Mouse (Mus musculus) splenic B cell, adult 2 months (primary cell): Measurements from ENCODE around the gene Kndc1.

Experiments
- DNase-seq: peaks from one replicate; pipeline ENCODE4 v3.0.0-alpha.2; 2011; ENCODE audit warnings: low read depth, low spot score
- H3K27me3 ChIP-seq: 2 replicates; pipeline ENCODE4 v1.6.1; 2012; ENCODE audit warnings: mild to moderate bottlenecking, low read length, moderate library complexity, mixed read lengths; ENCODE audit not compliant: control insufficient read depth, poor library complexity, insufficient read depth, severe bottlenecking
- H3K36me3 ChIP-seq: 2 replicates; pipeline ENCODE4 v1.6.1; 2012; ENCODE audit warnings: mild to moderate bottlenecking, low read length, moderate library complexity, mixed read lengths; ENCODE audit not compliant: control insufficient read depth, poor library complexity, insufficient read depth, severe bottlenecking

Gene Kndc1

DNA sequence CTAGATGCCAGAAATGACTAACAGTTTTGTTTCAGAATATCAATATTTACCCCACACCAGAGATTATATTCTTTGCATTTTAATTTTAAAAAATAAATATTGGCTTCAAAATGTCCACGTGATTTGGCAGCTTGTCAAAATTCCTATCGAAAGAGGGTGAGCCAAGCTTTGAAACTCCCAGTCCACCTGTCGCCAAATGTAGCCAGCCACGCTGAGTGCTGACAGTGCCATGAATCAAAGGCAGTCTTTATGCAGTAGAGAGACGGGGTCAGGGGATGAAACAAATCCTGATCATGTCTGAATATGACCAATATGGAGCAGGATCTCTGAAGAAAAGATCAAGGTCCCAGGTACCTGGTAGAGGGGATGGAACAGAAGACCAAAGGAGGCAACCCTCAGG lies 2.7 kb upstream of the Kndc1 start:
- no peaks in the 10 kb centered on the region for H3K36me3 ChIP-seq
- H3K27me3 ChIP-seq = no peaks in the 10 kb centered on the region
- no peak for DNase-seq

DNA sequence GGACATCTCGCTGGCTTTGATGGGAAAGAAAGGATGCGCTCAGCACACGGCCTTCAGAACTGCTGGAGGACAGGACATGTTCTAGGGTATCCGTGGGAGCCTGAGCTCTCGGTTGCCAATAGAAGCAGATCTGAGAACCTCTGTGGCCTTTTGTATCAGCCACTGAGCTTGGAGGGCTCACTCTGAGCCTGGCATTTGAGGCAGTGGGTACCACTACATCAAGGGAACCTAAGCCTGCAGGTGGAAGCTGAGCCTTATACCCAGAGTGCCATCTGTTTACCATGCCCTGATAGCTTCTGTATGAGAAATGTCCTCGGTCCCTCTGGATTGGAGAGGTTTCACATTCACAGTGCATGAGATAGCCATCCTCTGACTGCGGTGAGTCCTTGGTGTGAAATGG lies 1.8 kb downstream of the Kndc1 start:
- no peak for DNase-seq
- Histone ChIP-seq H3K27me3 (no peaks in the 10 kb centered on the region), H3K36me3 (no peaks in the 10 kb centered on the region)

DNA sequence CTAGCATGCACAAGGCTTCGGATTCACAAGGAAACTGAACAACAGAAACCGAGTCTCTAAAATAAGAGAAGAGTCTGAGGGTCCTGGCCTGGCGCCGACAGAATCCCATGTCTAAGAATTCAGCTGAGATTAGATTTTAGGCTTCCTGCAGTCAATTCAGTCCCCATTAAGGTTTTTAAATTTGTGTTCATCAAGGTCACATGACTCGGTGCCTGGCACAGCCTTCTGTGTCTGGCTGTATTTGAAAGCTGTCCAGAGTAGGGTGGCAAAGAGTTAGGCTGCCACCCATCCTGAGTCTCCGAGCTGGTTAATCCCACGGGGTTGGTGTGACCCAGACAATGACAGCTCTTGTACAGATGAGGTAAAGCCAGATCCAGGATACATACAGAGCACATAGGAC lies 2.3 kb downstream of the Kndc1 start:
- Histone ChIP-seq H3K36me3 (no peaks in the 10 kb centered on the region), H3K27me3 (no peaks in the 10 kb centered on the region)
- DNase-seq = no peak

DNA sequence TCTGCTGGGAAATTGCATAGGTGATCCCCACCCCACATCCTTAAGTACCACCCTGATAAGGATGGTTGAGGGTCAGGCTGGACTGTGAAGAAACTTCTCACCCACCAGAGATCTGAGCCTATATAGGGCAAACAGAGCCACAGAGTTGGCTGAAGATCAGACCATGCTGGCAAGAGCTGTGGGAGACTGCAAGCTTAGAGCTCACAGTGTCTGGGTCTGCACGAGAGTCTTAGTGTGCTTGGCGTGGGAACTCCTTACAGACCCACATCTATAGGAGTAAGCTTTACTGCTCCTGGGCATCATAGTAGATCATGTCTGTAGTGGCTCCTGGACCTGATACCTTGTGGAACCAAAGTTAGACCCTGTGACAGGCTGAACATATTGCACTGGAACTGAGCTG lies 4.1 kb downstream of the Kndc1 start:
- Histone ChIP-seq H3K36me3 (no peaks in the 10 kb centered on the region), H3K27me3 (no peaks in the 10 kb centered on the region)
- DNase-seq = no peak

DNA sequence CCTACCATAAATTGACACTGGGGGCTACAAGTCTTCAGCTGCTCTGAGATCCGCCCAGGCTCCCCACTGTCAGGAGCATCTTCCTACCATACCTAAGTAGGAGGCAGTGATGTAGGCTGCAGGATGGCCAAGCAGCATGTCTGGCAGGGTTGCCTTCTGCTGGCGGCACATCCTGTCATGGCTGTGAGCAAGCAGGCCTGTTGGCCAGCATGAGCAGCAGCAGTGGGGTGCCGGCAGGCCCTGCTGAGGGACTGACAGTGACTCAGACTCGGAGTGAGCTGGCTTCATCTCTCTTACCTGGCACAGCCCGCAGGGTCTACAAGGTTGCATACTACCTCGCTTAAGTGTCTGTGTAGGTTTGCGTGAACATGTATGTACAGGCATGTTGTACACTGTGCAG lies 5.0 kb downstream of the Kndc1 start:
- DNase-seq = no peak
- Histone ChIP-seq H3K36me3 (no peaks in the 10 kb centered on the region), H3K27me3 (no peaks in the 10 kb centered on the region)

DNA sequence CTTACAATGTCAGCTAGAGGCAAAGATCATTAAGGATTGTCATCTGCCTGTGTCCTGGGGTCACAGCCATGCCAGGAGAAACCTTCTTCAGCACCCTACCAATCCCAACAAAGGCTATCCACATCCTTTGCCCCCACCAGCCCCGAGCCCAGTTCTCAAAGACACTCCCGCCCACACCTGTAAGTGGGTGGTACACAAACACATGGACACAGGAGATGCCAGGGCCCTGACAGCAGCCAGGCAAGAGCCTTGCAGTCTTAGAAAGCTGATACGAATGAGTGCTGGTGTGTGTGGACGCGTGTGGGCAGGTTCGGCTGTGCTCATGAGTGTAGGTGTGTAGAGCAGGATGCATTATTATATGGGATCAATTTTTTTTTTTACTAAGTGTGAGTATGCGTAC lies 6.0 kb downstream of the Kndc1 start:
- Histone ChIP-seq H3K36me3 (no peaks in the 10 kb centered on the region), H3K27me3 (no peaks in the 10 kb centered on the region)
- DNase-seq = no peak

DNA sequence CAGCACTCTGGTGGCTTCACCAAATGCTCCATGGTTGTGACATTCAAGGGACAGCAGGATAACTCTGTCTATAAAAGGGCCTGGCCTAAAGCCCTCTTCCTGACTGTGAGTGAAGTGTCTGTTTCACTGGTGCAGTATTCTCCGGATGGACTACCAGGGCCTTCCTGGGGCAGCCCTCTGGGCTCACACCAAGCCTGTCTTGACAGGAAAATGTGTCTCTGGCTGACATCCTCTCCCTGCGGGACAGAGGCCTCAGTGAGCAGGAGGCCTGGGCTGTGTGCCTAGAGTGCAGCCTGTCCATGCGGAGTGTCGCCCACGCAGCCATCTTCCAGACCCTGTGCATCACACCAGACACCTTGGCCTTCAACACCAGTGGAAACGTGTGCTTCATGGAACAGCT lies 6.4 kb downstream of the Kndc1 start:
- DNase-seq = no peak
- no peaks in the 10 kb centered on the region for H3K27me3 ChIP-seq
- H3K36me3 ChIP-seq = no peaks in the 10 kb centered on the region

DNA sequence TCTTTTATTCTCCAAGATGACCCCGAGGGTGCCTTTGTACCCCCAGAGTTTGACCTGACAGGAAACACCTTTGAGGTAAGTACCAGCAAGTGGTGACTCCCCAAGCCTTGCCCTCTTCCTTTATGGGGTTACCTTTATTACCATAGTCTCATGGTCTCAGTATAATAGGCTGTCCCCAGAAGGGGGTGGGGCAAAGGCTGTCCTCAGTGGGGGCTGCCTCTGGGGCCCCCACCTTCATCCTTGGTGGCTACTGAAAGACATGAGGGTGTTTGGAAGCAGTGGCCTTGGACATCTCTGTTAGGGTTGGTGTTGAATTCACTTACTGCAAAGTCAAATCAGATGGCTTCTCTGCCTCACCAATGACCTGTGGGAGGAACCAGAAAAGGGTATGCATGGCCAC lies 7.5 kb downstream of the Kndc1 start:
- H3K27me3 ChIP-seq = no peaks in the 10 kb centered on the region
- H3K36me3 ChIP-seq = no peaks in the 10 kb centered on the region
- no peak for DNase-seq

DNA sequence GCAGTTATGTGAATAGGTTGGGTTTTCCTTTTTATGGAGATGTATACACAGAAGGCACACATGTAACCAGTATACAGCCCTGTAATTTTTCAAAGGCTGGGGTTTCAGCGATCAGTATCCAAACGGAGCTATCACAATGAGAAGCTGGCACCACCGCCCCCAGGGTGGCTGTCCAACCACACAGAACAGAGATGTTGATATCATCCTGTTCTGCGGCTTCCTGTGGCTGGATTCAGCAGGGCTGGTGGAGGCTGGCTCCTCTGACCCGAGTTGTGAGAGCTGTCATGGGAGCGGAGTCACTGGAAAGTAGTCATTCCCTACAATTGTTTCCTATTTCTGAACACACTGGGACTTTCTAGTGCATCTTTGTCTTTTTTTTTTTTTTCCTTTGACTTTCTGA lies 10.8 kb downstream of the Kndc1 start:
- Histone ChIP-seq H3K36me3 (no peaks in the 10 kb centered on the region), H3K27me3 (no peaks in the 10 kb centered on the region)
- no peak for DNase-seq

DNA sequence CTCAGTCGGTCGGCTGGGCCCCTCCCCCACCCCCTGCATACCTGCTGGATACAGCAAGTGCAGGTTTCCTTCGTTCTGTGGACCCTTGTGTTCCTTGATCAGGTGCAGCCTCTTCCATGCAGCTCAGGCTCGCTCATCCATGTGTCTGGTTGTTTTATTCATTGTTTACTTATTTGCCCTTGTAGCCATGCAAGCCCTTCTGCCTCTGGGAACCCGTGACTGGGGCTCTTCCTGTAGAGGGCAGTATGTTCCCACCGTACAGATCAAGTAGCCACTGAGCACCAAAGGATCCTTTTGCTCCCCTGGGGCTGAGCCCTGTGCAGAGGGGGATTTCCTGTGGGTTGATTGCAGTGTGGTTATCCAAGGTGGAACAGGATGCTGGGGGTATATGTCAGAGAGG lies 11.2 kb downstream of the Kndc1 start:
- DNase-seq = peak; percentile 63
- Histone ChIP-seq H3K36me3 (no peaks in the 10 kb centered on the region), H3K27me3 (no peaks in the 10 kb centered on the region)

DNA sequence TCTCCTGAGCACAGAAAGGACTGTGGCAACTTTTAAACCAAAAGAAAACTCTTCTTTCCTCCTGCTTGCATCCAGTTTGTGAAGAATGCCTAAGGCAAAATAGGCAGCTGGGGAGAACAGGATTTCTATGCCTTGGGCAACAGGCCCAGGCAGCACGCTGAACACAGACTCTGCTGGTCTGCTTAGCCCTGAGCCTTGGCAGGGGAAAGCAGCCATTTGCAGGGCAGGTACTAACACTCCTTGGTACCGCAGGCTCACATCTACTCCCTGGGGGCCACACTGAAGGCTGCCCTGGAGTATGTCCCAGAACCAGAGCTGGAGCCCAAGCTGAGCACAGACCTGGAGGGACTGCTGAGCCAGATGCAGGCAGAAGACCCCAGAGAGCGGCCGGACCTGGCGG lies 13.7 kb downstream of the Kndc1 start:
- no peaks in the 10 kb centered on the region for H3K27me3 ChIP-seq
- H3K36me3 ChIP-seq = no peaks in the 10 kb centered on the region
- DNase-seq = no peak

DNA sequence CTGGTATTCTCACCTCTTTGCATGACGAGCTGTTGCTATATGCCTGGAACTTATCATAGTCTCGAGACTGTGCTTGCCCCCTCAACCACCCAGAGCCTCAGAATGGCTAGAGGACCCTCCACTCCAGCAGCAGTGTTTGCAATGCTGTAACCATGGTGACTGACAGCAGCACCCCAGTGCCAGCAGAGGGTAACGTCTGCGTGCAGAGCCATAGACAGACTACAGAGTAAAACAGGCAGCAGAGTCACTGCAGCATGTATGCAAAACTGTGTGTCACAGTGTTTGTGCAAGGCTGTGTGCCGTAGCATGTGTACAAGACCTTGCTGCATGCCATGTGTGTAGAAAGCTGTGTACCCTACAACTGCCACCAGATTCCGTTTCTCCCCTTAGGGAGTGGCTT lies 15.0 kb downstream of the Kndc1 start:
- Histone ChIP-seq H3K36me3 (no peaks in the 10 kb centered on the region), H3K27me3 (no peaks in the 10 kb centered on the region)
- DNase-seq = no peak

DNA sequence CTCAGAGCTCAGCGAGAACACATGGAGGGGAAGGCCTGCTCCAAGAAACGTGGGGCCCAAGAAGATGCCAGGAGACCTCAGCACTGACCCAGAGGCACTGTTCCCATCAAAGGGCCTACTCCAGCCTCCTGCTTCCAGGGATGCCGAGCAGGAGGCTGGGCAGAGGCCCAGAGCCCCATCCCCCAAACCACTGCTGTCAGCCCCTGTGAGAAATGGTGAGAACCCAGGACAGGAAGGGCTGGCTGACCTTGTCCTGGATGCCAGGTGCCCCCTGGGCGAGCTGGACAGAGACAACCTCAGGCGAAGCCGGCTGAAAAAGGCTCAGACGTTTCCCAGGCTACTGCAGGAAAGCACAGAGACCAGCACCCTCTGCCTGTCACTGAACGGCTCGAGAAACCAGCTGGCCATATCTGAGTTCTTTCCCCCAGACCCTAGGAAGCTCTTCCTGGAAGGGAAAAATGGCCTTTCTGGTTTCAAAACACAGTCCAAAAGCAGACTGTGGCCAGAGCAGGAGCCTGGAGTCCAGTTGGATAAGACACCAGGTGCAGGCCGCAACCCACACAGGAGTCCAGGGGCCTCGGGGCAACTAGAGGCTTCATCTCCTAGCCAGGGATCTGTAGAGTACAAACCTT lies 15.8 kb downstream of the Kndc1 start:
- H3K36me3 ChIP-seq = no peaks in the 10 kb centered on the region
- H3K27me3 ChIP-seq = no peaks in the 10 kb centered on the region
- no peak for DNase-seq

DNA sequence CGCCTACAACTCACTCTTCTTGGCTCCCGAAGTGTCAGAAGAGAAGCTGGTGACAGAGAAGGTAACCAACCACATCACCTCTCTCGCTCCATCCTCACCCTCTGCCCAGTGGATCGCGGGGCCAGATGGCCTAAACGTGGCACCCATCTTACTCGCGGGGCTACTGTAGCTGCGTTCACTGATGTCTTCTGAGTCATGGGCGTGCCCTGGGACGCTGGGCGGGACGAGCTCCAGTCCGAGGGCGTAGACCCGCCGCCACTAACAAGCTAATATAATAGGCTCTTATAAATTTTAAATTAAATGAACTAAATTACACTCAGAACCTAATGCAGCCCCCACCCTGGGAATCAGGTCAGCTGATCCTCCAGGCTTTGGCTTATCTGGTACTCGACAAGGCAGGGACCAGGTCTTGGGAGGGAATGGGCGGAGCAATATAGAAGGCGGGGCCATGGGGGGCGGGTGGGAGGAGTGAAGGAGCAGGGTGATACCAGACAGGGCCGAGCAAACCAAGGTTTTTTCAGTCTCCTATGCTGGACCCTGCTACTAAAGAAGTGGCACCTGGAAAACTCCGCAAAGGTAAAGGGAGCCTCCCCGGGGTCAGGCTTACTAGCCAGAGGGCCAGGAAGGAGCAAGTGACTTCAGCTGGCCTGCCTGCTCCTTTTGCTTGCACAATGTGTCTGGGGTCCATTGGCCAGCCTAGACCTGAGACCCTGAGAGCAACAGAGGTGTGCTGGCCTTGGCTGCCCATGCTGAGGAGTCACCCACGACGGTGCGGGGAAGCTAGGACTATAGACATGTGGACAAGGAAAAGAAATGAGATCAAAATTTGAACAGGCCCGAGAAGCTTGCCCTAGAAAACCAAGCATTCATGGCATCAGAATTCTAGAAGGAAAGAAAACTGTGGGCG lies 19.9 kb downstream of the Kndc1 start:
- DNase-seq = no peak
- Histone ChIP-seq H3K36me3 (no peaks in the 10 kb centered on the region), H3K27me3 (no peaks in the 10 kb centered on the region)

DNA sequence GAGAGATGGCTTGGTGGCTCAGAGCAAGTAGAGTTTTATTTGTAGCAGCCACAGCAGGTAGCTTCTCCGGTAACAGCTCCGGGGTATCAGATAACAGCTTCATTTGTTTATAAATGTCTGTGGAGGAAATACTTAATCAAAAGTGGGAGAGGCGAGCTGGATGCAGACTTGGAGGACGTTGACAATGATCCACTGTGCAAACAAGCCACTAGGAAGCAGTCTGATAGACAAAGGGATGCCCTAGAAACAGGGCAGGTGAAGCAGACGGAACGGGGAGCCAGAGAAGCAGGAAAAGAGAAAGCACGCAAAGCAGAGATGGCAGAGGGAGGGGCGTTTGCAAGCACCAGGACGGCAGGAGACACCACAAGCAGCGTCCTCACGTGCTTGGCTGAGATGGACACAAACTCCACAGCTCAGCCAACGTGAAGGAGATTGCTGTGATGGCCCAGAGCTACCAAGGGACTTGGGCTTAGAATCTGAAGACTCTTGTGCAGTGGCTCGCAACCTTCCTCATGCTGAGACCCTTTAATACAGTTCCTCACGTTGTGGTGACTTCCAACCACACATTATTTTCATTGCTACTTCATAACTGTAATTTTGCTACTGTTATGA lies 21.3 kb downstream of the Kndc1 start:
- no peaks in the 10 kb centered on the region for H3K36me3 ChIP-seq
- H3K27me3 ChIP-seq = no peaks in the 10 kb centered on the region
- DNase-seq = no peak
